Mouse (Mus musculus): ENCODE measurements around the gene Cacna1i. TPM values are rescaled to one million over a fixed set of nuclear protein-coding genes. Genes with fewer than 3 reads are reported as not detected.

Gene Cacna1i
- total and polyA plus RNA-seq, 3 experiments: 0.46 to 1.1 (median 0.85) TPM

- DNase-seq: no peak
Observed at GRCm38 (mm10) chr15:80401387-80401898, 114.4 kb downstream of the Cacna1i start.

- no peak for DNase-seq
Observed at GRCm38 (mm10) chr15:80401980-80402379, 114.9 kb downstream of the Cacna1i start.

GRCm38 (mm10) chr15:80407873-80408272 lies 120.8 kb downstream of the Cacna1i start:
- peak; percentile 34 for DNase-seq

GRCm38 (mm10) chr15:80410661-80411060 lies 123.6 kb downstream of the Cacna1i start:
- no peak for DNase-seq

GRCm38 (mm10) chr15:80413070-80413469 lies 126.0 kb downstream of the Cacna1i start:
- no peak for DNase-seq

- DNase-seq: peak; percentile 28
Observed at GRCm38 (mm10) chr15:80413988-80414721, 127.1 kb downstream of the Cacna1i start.

- DNase-seq: no peak
Observed at GRCm38 (mm10) chr15:80415132-80415531, 128.1 kb downstream of the Cacna1i start.

- DNase-seq: peak; percentile 45
Observed at GRCm38 (mm10) chr15:80417066-80417465, 130.0 kb downstream of the Cacna1i start.

GRCm38 (mm10) chr15:80418146-80418545 lies 131.1 kb downstream of the Cacna1i start:
- no peak for DNase-seq

- DNase-seq: no peak
Observed at GRCm38 (mm10) chr15:80430324-80430723, 143.3 kb downstream of the Cacna1i start.

GRCm38 (mm10) chr15:80436961-80437360 lies 149.9 kb downstream of the Cacna1i start:
- no peak for DNase-seq

- DNase-seq: no peak
Observed at GRCm38 (mm10) chr15:80437996-80438395, 151.0 kb downstream of the Cacna1i start.

- no peak for DNase-seq
Observed at GRCm38 (mm10) chr15:80438423-80438822, 151.4 kb downstream of the Cacna1i start.

GRCm38 (mm10) chr15:80440195-80440594 lies 153.2 kb downstream of the Cacna1i start:
- DNase-seq: no peak

GRCm38 (mm10) chr15:80445956-80446687 lies 159.1 kb downstream of the Cacna1i start:
- no peak for DNase-seq

Other genes with a start within 250 kb of the Cacna1i start
- 10 to 100 TPM; 24.4 to 47.8 TPM for gene Syngr1, start 195.9 kb upstream of the Cacna1i start, total RNA-seq (2021)
- gene Syngr1, start 195.9 kb upstream of the Cacna1i start, polyA plus RNA-seq (2012; rRNA removed): 86.9 and 119 TPM in 2 replicates
- 100 to 1,000 TPM; 376 to 618 TPM for gene Rpl3, start 195.4 kb upstream of the Cacna1i start, total RNA-seq (2021)
- gene Rpl3, start 195.4 kb upstream of the Cacna1i start, polyA plus RNA-seq (2012; rRNA removed): 500 and 520 TPM in 2 replicates
- 10 to 100 TPM; 11.4 to 23.2 TPM for gene Tab1, start 154.1 kb upstream of the Cacna1i start, total RNA-seq (2021)
- 19.6 and 23.4 TPM in 2 replicates for gene Tab1, start 154.1 kb upstream of the Cacna1i start, polyA plus RNA-seq (2012; rRNA removed)
- gene Mgat3, start 113.5 kb upstream of the Cacna1i start, total RNA-seq (2021): 10 to 100 TPM in 1 of 2 experiments, 1 to 10 TPM in 1; 7.6 to 12.4 TPM
- 8.1 and 8.2 TPM in 2 replicates for gene Mgat3, start 113.5 kb upstream of the Cacna1i start, polyA plus RNA-seq (2012; rRNA removed)
- gene Mief1, start 53.2 kb upstream of the Cacna1i start, total RNA-seq (2021): 10 to 100 TPM; 38.7 to 47.7 TPM
- gene Mief1, start 53.2 kb upstream of the Cacna1i start, polyA plus RNA-seq (2012; rRNA removed): 17.1 and 17.8 TPM in 2 replicates
- 10 to 100 TPM in 1 of 2 experiments, 1 to 10 TPM in 1; 6.8 to 20.2 TPM for gene AC140267.1, start 51.4 kb upstream of the Cacna1i start, total RNA-seq (2021)
- gene AC140267.1, start 51.4 kb upstream of the Cacna1i start, polyA plus RNA-seq (2012; rRNA removed): not detected in 2 replicates
- 100 to 1,000 TPM; 144 to 366 TPM for gene Atf4, start 32.1 kb upstream of the Cacna1i start, total RNA-seq (2021)
- gene Atf4, start 32.1 kb upstream of the Cacna1i start, polyA plus RNA-seq (2012; rRNA removed): 159 and 166 TPM in 2 replicates
- 10 to 100 TPM; 41.8 to 45.8 TPM for gene Rps19bp1, start 22.9 kb upstream of the Cacna1i start, total RNA-seq (2021)
- 20.0 and 21.3 TPM in 2 replicates for gene Rps19bp1, start 22.9 kb upstream of the Cacna1i start, polyA plus RNA-seq (2012; rRNA removed)